Mouse (Mus musculus) embryo, embryonic 11 days (tissue): Measurements from ENCODE around the gene Best1.

ENCODE experiments used
- DNase-seq: peaks from one replicate; pipeline ENCODE4 v3.0.0-alpha.2; 2015

Best1 gene

DNA sequence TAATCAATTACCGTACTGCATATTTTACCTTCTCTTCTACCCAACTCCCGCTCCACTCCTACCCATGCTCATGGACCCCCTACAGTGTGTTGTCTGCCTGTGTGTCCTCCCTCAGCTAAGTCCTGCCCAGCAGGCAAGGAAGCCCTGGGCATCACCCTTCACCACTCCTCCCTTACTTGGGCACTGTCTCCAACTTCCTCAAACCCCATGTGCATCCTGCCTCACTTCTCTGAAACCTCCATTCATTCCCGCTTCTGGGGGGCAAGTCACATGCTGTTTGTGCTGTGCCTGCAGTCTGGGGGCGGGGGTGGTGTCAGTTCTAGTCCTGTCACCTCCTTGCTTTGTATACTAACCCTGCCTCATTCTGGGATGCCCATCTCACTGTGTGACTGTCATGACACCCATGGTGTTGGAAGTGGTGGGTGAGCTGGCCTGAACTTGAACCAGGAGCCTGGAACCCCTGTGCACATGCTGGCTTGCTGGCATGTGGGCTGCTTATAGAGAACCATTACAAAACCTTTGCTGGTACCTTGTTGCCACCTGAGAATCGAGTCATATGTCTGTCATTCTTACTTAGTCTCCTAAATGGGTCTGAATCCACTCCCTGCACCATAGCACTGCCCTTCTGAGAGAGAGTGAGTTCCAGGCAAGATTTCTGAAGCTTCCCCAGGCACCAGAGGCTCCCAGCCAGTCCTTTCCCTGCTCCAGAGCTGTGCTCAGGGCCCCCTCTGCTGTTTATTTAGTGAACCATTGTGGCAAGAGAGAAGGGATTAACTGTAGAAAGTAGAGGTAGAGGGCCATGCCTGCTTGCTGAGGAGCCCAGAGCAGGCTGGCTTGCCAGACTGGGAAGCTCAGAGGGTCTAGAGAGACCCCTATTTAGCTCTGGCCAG is 21.2 kb upstream of the Best1 start:
- peak; percentile 71 for DNase-seq

- no peak for DNase-seq
These were observed 20.5 kb upstream of the Best1 start for GRCm38 (mm10) chr19:10021981-10022380.

- no peak for DNase-seq
These were observed 17.9 kb upstream of the Best1 start for GRCm38 (mm10) chr19:10019214-10019760.

DNA sequence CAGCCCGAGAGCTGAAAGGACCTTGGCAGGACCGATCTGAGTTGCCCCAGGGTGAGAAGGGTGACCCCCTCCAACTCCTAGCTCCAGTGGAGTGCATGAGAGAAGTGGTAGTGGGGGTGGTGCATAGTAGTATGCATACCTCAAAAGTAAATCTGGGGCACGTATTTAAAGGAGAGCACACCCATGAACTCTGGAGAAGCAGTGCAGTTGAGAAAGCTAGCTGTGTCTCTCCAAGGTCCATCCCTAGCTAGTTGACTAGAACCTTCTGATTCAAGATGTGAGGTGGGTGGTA is 17.0 kb upstream of the Best1 start:
- DNase-seq = no peak

DNA sequence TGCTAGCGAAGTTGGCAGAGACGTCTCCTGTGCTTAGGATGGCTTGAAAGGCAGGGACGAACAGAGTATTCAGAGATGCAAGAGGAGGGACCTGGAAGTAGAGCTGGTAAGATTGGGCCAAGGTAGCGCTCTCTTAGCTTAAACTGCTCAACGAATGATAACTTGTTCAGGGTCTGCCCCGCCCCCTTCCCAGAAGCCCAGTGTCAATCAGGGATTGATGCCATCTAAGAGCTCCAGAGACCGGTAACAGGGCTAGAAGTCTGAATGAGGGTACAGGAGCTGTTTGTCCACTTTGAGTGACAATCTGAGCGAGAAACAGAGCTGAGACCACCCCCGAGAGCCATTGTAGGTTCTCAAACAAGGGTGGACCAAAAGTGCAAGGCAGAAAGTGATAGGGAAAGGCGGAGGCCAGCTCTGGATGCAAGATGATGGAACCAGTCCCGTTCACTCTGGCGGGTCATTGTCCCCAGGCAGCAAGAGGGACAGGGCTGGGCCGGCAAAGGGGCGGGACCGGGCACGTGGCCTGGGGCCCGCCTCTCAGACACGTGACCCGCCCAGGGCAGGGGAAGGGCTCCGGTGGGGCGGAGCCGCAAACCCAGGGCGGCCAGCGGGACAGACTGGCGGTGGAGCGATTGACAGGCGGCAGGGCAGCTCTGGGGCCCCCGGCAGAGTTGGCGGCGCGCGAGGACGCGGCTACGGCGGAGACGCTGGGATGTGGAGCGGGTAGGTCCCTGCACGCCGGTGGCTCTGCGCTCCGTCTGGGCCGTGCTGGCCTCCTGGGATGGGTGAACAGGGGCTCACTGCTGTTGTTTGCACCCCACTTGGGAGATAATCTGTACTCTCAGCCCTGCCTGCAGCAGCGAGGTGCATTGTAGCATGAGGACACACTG is 16.4 kb upstream of the Best1 start:
- DNase-seq = peak; percentile 95

GRCm38 (mm10) chr19:10016151-10016550 is 14.7 kb upstream of the Best1 start:
- DNase-seq = no peak

DNA sequence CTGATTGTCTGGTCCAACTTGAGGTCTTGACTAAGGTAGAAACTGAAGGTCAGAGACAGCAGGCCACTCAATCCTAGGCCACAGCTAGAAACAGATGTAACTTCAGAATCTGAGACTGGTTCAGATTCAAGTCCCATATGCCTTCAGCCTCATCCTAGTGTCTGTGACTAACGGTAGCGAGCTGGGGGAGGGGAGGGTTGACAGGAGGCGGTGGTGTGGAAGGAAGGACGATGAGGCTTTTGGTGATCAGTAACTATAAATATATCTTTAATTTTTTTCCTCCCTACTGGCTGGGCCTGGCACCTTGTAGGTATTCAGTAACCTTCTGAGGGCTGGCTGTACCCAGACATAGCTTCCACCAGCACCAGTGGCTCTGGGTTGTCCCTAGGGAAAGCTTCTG is 14.0 kb upstream of the Best1 start:
- no peak for DNase-seq

DNA sequence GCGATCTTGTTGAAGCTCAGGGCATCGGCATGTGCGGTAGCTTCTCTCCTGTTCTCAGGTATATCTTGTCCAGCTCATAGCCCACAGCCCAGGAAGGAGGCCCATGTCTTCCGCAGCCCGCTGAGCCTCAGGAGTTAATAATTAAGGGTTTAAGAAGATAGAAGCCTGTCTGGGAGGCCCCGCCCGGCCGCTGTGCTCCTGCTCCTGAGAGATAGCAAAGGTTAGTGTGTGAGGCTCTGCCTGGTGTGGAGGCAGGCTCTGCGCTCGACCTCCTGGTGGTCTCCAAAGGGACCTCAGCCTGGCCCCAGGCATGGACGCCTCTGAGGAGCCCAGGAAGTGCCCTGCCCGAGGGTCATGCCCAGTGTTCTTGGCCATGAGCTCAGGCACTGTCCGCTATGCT is 13.4 kb upstream of the Best1 start:
- DNase-seq = no peak

- DNase-seq = peak; percentile 89
These were observed 12.5 kb upstream of the Best1 start for GRCm38 (mm10) chr19:10013913-10014312.

DNA sequence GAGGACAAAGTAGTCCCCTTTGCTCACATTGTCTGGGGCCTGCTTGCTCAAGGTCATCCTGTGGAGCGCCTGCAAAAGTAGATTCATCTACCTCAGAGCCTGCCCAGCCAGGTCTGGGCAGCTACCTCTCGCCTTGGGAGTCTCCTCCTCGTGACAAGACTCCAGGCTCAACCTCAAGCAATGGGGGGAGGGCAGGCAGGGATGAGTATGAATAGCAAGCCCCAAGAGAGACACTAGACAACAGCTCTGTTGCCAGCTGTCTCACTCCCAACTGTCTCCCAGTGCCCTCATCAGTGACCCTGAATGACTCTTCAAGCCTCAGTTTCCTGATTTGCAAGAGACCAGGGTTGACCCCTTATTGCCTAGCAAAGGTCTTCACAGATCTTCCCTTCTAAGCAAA is 11.9 kb upstream of the Best1 start:
- DNase-seq = peak; percentile 63

GRCm38 (mm10) chr19:10012827-10013278 is 11.4 kb upstream of the Best1 start:
- peak; percentile 79 for DNase-seq

GRCm38 (mm10) chr19:10011408-10011807 is 10.0 kb upstream of the Best1 start:
- DNase-seq = no peak

DNA sequence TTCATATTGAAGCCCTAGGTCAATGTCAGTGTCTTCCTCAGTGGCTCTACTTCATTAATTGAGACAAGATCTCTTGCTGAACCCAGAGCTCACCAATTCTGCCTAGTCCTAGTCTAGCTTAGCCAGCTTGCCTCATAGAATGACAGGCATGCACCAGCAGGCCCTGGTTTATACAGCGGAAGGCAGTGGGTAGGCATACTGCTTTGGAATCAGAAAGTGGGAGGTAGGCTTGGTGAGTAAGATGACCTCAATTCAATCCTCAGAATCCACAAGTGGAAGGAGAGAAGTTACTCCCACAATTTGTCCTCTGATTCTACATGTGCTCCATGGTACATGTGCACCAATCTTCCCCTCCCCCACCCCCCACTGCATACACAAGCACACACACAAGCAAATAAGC is 2.3 kb upstream of the Best1 start:
- DNase-seq = no peak

GRCm38 (mm10) chr19:10000330-10000729 is 1.1 kb downstream of the Best1 start:
- DNase-seq = peak; percentile 66

- no peak for DNase-seq
These were observed 2.5 kb downstream of the Best1 start for GRCm38 (mm10) chr19:9998736-9999486.

- no peak for DNase-seq
These were observed 3.4 kb downstream of the Best1 start for GRCm38 (mm10) chr19:9998063-9998416.

DNA sequence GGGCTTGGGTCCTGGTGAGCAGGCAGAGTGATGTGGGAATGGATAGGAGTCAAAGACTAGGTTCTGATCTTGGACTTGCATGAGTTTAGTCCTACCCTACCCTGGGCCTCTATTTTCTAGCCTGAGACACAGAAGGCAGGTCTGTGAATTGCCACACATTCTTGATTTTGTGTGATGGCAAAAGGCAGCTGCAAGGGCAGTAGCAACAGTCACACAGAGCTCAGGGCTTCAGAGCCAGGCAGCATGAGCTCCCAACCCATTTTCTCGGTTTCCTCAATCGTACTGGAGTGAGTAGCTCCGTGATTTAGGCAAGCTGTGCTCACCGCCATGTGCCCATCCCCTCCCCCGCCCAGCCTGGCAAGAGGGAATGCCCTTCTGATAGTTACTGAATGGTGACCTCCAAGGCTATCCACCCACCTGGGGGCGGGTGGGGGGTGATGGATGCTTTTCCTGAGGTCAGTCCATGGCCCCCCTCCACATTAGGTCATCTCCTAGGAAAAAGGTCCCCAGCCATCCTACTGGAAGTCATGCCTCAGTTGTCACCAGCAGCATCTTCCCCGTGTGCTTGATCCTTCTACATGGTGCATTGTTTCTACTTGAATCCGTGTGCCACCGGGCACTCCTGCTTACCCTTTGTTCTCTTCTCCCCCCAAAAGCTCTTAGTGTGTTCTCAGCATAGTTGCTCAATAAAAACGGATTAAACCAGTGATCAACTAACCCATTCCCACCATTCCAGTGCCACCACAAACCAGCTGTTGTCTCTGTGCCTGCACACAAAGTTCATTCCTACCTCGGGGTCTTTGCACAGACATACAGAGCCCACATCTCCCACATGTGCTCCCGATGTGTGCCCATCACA is 4.0 kb downstream of the Best1 start:
- DNase-seq = no peak

DNA sequence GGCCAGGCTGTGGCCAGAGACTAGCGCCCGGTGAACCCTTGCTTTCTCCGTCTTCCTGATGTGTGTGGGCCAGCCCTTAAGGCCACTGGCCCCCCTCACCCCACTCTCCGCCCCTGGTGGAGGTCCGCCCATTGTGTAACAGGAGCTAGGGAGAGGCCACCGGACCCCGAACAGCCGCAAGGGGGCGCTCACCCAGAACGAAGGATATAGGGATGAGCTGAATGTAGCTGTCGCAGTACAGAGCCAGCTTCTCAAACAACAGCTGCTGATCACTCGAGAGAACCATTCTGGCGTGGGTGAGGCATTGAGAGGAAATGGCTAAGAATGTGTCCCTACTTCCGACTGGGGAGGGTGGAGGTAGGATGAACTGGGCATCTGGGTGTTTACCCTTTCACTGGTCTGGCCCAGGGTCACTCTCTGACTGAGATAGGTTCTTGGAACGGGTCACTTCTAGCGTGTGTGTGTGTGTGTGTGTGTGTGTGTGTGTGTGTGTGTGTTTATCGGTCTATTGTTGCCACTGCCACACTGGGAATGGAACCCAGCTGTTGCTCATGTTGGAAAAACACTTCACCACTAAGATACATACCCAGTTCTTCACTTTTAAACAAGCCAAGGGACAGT is 8.3 kb downstream of the Best1 start:
- DNase-seq = peak; percentile 91

DNA sequence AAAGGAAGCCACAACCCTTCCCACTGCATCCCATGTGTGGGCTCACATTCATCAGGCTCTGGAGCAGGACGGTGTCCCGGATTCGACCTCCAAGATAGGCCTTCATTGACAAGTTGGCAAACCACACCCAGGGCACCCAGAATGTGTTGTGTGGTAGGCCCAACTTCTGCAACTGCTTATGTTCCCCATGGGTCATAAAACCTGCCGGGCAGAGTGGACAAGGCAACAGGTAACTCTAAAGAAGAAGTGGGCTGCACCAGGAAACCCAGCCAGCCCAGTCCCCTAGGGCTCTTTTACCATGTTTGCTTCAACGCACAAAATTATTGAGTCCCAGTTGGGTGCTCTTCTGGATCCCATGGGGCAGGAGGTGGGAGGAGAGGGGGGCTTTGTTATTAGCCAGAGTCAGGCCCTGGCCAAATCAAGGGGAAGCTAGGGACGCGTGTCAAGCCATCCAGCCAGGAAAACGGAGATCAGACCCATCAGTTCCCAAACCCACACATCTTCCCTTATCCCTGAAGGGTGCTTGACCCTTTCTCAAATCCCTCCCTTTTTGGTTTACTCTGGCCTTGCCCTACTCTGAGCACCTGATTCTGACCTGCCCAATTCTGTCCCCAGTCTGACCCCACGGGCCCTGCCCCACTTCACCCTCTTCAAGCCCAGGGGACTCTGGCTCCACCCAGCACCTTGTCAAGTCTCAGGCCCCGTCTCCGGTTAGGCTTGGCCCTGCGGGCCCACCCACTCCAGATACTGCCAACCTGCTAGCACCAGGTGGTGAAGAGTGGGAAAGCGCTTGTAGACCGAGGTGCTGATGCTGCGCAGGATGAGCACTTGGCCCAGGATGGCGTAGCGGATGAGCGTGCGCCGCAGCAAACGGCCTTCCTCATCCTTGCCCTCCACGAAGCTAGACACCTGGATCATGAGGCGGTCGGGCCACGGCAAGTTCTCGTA is 9.1 kb downstream of the Best1 start:
- no peak for DNase-seq

- peak; percentile 85 for DNase-seq
These were observed 10.1 kb downstream of the Best1 start for GRCm38 (mm10) chr19:9991304-9991703.
